Mouse (Mus musculus) ovary, adult 18-20 months (tissue): ENCODE data around the gene Usp53.

ENCODE experiments used
- DNase-seq: peaks from one replicate; pipeline ENCODE4 v3.0.0; 2022; ENCODE audit warnings: low spot score, mixed read lengths

Usp53 gene

DNA sequence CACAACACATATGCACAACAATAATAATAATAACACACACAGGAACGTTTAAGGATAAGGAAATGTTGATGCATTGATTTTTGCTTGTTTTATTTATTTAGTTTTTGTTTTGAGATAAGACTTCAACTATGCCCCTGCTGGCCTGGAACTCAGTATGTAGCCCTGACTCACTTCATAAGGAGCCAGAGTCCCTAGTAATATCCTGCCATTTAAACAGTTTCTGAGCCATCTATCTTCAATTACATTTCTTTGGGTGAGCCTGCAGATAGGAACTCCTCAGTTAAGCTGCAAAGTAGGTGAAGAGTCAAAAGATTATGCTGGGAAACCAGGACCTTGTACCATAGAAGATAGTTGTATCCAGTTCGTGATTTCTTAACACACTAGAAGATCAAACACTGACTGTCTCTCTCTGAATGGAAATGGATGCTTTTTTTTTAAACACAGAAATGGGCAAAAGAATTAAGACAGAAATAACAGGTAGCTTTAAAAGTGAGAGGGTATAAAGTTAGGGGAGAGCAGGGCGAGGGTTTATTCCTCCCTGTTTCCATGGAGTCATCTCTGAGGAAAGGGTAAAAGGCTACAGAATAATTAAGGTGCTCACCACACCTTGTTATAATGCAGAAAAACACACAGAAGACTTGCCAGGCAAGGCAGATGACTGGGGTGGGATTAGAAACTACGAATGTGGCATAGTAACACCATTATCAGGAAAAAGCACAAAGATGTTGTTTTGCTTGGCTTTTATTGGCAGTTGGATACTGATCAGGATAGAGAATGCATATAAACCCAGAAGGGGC is 96.6 kb downstream of the Usp53 start:
- DNase-seq, result no peak
